Mouse (Mus musculus) forebrain, embryonic 11.5 days (tissue): Measurements from ENCODE around the gene Ugt1a1. TPM values are rescaled to one million over a fixed set of nuclear protein-coding genes. Genes with fewer than 3 reads are reported as not detected.
A peak's percentile ranks its signal among the peaks of the same experiment; 100 is the strongest.

Source experiments
- ATAC-seq: fragments of 200-750 bp; cut with Nextera tagmentation; replicated peaks from 2 replicates; pipeline ENCODE4 v1.8.0; 2017; ENCODE audit warnings: moderate TSS enrichment; ENCODE audit not compliant: low FRiP score
- DNase-seq: peaks from one replicate; pipeline ENCODE4 v3.0.0-alpha.2; 2017; ENCODE audit warnings: low spot score
- H3K27ac ChIP-seq: fragments of 300-500 bp; sonication (generic); 2 replicates; pipeline ENCODE4 v1.5.1; 2014; ENCODE audit warnings: low read depth, low read length
- H3K27me3 ChIP-seq: fragments of 300-500 bp; sonication (generic); 2 replicates; pipeline ENCODE4 v1.6.1; 2014; ENCODE audit warnings: mild to moderate bottlenecking, low read length, mixed read lengths; ENCODE audit not compliant: control insufficient read depth, insufficient read depth
- H3K36me3 ChIP-seq: fragments of 300-500 bp; sonication (generic); 2 replicates; pipeline ENCODE4 v1.6.1; 2014; ENCODE audit warnings: mild to moderate bottlenecking, low read length, moderate library complexity, mixed read lengths; ENCODE audit not compliant: control insufficient read depth, insufficient read depth
- H3K4me1 ChIP-seq: fragments of 300-500 bp; sonication (generic); replicated peaks from 2 replicates; pipeline ENCODE4 v1.6.1; 2014; ENCODE audit warnings: low read length, mixed read lengths; ENCODE audit not compliant: control insufficient read depth, insufficient read depth
- H3K4me2 ChIP-seq: fragments of 300-500 bp; sonication (generic); 2 replicates; pipeline ENCODE4 v1.6.1; 2014; ENCODE audit warnings: low read depth, mild to moderate bottlenecking, low read length, moderate library complexity, mixed read lengths; ENCODE audit not compliant: severe bottlenecking
- H3K4me3 ChIP-seq: fragments of 300-500 bp; sonication (generic); 2 replicates; pipeline ENCODE4 v1.5.1; 2014; ENCODE audit warnings: low read depth, low read length
- H3K9ac ChIP-seq: fragments of 300-500 bp; sonication (generic); 2 replicates; pipeline ENCODE4 v1.6.1; 2014; ENCODE audit warnings: low read length
- H3K9me3 ChIP-seq: fragments of 300-500 bp; sonication (generic); 2 replicates; pipeline ENCODE4 v1.6.1; 2016; ENCODE audit warnings: low read length, mixed read lengths; ENCODE audit not compliant: control insufficient read depth
- WGBS: fragments of 180-500 bp; shearing (Covaris S2); extraction: QIAGEN DNeasy Blood & Tissue Kit; methylation state at CpG from one replicate; pipeline ENCODE4 v1.1.7; 2014; 5-methylcytosine and 5-hydroxymethylcytosine counted together
- polyA plus RNA-seq: library from polyadenylated mRNA; unstranded; fragments of >200 nt; fragmentation: Nextera tagmentation; extraction: Ambion mirVana; gene quantifications from 2 replicates; pipeline ENCODE4 v1.2.1, GENCODE M21; 2014

The Ugt1a1 gene
- polyA plus RNA-seq, 1 experiment from 2014 or later, result not detected

DNA sequence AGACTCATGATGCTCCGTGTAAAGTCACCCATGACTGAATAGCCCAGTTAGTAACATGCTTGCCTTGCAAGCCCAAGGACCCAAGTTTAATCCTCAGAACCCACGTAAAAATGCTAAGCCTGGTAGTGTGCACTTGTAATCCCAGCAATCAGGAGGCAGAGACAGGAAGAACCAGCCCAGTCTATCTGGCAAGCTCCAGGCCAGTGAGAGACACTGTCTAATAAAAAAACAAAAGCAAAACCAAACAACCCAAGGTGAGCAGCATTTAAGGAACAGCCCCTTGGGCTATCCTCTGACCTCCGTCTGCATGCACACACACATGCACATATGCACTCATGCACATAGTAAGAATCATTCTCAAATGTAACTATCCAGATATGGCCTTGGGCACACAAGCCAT, 17.8 kb downstream of the Ugt1a1 start:
- WGBS, result 82% methylated on average over 3 of the region's 3 CpGs
- Histone ChIP-seq H3K27me3 (no peaks in the 10 kb centered on the region), H3K36me3 (no peaks in the 10 kb centered on the region), H3K9me3 (peaks cover 92% of the 10 kb centered on the region), H3K4me3 (no peak overlapping the region), H3K9ac (no peak overlapping the region), H3K4me1 (no peaks in the 10 kb centered on the region), H3K27ac (no peak overlapping the region), H3K4me2 (no peak overlapping the region)
- ATAC-seq (no peak), DNase-seq (peak; percentile 51)

GRCm38 (mm10) chr1:88229986-88230385, 18.2 kb downstream of the Ugt1a1 start:
- H3K4me2 ChIP-seq, result no peak overlapping the region
- H3K27ac ChIP-seq, result no peak overlapping the region
- 84% methylated on average over 5 of the region's 5 CpGs for WGBS
- no peaks in the 10 kb centered on the region for H3K27me3 ChIP-seq
- ATAC-seq (no peak), DNase-seq (peak; percentile 63)
- peaks cover 97% of the 10 kb centered on the region for H3K9me3 ChIP-seq
- no peak overlapping the region for H3K4me3 ChIP-seq
- H3K36me3 ChIP-seq, result no peaks in the 10 kb centered on the region
- no peak overlapping the region for H3K9ac ChIP-seq
- H3K4me1 ChIP-seq, result no peaks in the 10 kb centered on the region

DNA sequence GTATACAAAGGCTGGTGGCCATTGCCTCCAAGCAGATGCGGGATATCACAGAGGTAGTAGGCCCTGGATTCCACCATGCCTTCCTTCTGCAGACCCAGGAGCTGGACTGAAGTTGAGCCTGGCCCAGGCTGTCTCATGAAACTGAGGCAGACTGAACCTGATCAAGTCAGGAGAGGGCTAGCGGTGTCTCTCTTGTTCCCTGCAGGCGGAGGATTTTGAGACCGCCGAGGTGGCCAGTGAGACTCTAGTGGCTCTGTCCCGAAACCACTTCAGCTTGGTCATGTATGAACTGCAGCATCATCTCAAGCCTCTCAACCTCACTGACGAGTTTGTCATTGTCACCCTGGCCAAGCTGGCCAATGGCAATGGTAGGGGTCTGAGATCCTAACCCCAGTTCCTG, 18.7 kb downstream of the Ugt1a1 start:
- ATAC-seq (no peak), DNase-seq (peak; percentile 64)
- H3K4me3 ChIP-seq, result no peak overlapping the region

GRCm38 (mm10) chr1:88230981-88231802, 19.4 kb downstream of the Ugt1a1 start:
- H3K27ac ChIP-seq, result no peak overlapping the region
- H3K4me2 ChIP-seq, result no peak overlapping the region
- 75% methylated on average over 6 of the region's 6 CpGs for WGBS
- no peak for ATAC-seq
- peak; percentile 49 for DNase-seq
- H3K4me3 ChIP-seq, result no peak overlapping the region
- peaks cover 99% of the 10 kb centered on the region for H3K9me3 ChIP-seq
- no peaks in the 10 kb centered on the region for H3K27me3 ChIP-seq
- H3K36me3 ChIP-seq, result no peaks in the 10 kb centered on the region
- no peaks in the 10 kb centered on the region for H3K4me1 ChIP-seq
- H3K9ac ChIP-seq, result no peak overlapping the region

More for the DNA sequence above, 18.7 kb downstream of the Ugt1a1 start:
- Histone ChIP-seq H3K9me3 (peaks cover 100% of the 10 kb centered on the region), H3K9ac (no peak overlapping the region), H3K4me2 (no peak overlapping the region), H3K27me3 (no peaks in the 10 kb centered on the region), H3K4me1 (no peaks in the 10 kb centered on the region), H3K36me3 (no peaks in the 10 kb centered on the region), H3K27ac (no peak overlapping the region)
- 74% methylated on average over 7 of the region's 7 CpGs for WGBS

GRCm38 (mm10) chr1:88231803-88232499, 20.2 kb downstream of the Ugt1a1 start:
- no peak overlapping the region for H3K27ac ChIP-seq
- no peaks in the 10 kb centered on the region for H3K27me3 ChIP-seq
- H3K9me3 ChIP-seq, result peaks cover 96% of the 10 kb centered on the region
- no peak overlapping the region for H3K9ac ChIP-seq
- H3K4me1 ChIP-seq, result no peaks in the 10 kb centered on the region
- no peak overlapping the region for H3K4me3 ChIP-seq
- H3K36me3 ChIP-seq, result no peaks in the 10 kb centered on the region
- no peak for ATAC-seq
- H3K4me2 ChIP-seq, result no peak overlapping the region
- 69% methylated on average over 7 of the region's 7 CpGs for WGBS
- peak; percentile 58 for DNase-seq

DNA sequence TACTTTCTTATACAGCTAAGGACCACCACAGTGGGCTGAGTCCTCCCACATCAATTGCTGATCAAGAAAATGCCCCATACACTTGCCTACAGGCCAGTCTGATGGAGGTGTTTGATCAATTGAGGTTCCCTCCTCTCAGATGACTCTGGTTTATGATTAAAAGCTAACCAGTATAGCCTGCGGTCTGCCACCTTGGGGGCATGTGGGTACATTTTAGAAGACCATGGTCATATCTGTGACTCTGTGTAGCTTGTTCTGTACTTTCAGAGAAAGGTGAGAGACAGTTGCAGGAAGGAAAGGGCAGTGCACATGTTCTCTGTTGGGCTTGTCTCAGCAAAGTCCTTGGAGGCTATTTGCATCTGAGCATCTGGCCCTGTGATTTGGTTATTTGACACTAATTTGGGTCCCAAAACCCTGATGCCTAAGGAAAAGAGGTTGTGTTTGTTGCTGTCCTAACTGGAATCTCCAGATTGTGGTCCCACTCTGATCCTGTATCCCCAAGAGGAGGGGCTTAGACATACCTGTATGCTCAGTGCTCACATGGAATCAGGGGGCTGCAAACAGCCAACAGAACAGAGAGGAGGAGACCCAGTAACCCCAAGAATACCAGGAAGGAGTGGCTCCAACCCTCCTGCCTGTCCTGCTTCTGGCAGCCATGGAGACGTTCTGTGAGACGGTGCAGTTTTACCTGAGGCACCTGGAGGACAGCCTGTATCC, 21.1 kb downstream of the Ugt1a1 start:
- H3K4me3 ChIP-seq, result no peak overlapping the region
- no peaks in the 10 kb centered on the region for H3K4me1 ChIP-seq
- no peak for ATAC-seq
- H3K9me3 ChIP-seq, result peaks cover 97% of the 10 kb centered on the region
- no peaks in the 10 kb centered on the region for H3K36me3 ChIP-seq
- WGBS, result 63% methylated on average over 3 of the region's 3 CpGs
- H3K9ac ChIP-seq, result no peak overlapping the region
- H3K27me3 ChIP-seq, result no peaks in the 10 kb centered on the region
- DNase-seq, result no peak
- no peak overlapping the region for H3K27ac ChIP-seq
- H3K4me2 ChIP-seq, result no peak overlapping the region

DNA sequence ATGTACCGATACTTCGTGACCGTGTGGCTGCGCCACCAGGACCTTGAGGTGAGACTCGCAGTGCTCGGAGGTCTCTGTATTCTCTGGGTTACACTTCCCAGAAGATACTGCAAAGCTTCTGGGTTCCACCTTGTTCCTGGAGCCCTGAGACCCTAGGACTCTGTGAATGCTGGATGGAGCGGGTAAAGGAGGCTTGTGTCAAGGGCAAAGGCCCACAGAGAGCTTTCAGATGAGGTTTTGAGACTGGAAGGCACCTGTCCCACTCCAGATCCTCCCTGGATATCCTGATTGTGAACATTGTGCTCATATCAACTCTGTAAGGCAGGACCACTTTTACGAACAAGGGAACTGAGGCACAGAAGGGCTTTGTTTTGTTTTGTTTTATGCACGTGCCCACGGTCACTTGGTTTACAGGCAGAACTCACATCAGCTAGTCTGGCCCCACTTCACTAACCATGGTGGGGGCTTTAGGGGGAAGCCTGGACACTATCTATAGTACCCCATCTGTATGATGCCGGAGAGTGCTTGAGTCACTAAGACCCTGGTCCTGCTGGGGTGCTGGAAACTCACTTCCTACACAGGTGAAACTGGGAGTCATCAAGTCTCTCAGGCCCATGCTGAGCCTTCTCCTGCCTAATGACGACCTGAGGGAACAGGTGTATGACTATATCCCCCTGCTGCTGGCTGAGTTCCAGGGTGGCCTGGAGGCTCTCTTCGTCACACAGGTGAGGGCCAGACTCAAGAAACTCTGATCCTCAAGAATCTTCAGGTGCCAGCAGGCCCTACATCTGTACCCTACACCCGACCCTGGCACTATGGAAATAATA, 21.9 kb downstream of the Ugt1a1 start:
- H3K9ac ChIP-seq, result no peak overlapping the region
- H3K4me3 ChIP-seq, result no peak overlapping the region
- DNase-seq (no peak), ATAC-seq (no peak)
- no peak overlapping the region for H3K27ac ChIP-seq
- H3K9me3 ChIP-seq, result peaks cover 96% of the 10 kb centered on the region
- H3K36me3 ChIP-seq, result no peaks in the 10 kb centered on the region
- H3K4me1 ChIP-seq, result no peaks in the 10 kb centered on the region
- no peaks in the 10 kb centered on the region for H3K27me3 ChIP-seq
- WGBS, result 71% methylated on average over 14 of the region's 14 CpGs
- H3K4me2 ChIP-seq, result no peak overlapping the region

DNA sequence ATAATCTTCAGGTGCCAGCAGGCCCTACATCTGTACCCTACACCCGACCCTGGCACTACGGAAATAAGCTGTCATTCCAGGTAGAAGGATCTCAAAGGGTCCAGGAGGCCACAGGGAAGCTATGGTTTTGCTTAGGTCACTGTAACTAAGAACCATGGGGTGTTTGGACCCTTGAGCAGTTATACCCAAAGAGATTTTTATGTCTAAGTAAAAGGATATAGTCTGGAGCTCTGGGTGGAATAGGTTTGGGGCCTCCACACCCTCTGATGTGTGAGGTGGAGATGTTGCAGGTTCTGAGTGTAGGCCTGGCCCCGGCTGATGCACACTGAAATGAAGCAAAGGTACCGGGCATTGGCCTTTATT, 22.5 kb downstream of the Ugt1a1 start:
- no peak for DNase-seq
- Histone ChIP-seq H3K9me3 (peaks cover 96% of the 10 kb centered on the region), H3K9ac (no peak overlapping the region), H3K36me3 (no peaks in the 10 kb centered on the region), H3K4me1 (no peaks in the 10 kb centered on the region), H3K27ac (no peak overlapping the region), H3K4me2 (no peak overlapping the region), H3K27me3 (no peaks in the 10 kb centered on the region), H3K4me3 (no peak overlapping the region)
- WGBS, result 64% methylated on average over 4 of the region's 4 CpGs
- ATAC-seq, result no peak
